Mouse (Mus musculus) splenic B cell, adult 2 months (primary cell): ENCODE measurements around the gene Nrip3.

Experiments used
- DNase-seq: peaks from one replicate; pipeline ENCODE4 v3.0.0-alpha.2; 2011; ENCODE audit warnings: low read depth, low spot score
- H3K27me3 ChIP-seq: 2 replicates; pipeline ENCODE4 v1.6.1; 2012; ENCODE audit warnings: mild to moderate bottlenecking, low read length, moderate library complexity, mixed read lengths; ENCODE audit not compliant: control insufficient read depth, poor library complexity, insufficient read depth, severe bottlenecking
- H3K36me3 ChIP-seq: 2 replicates; pipeline ENCODE4 v1.6.1; 2012; ENCODE audit warnings: mild to moderate bottlenecking, low read length, moderate library complexity, mixed read lengths; ENCODE audit not compliant: control insufficient read depth, poor library complexity, insufficient read depth, severe bottlenecking

The Nrip3 gene

DNA sequence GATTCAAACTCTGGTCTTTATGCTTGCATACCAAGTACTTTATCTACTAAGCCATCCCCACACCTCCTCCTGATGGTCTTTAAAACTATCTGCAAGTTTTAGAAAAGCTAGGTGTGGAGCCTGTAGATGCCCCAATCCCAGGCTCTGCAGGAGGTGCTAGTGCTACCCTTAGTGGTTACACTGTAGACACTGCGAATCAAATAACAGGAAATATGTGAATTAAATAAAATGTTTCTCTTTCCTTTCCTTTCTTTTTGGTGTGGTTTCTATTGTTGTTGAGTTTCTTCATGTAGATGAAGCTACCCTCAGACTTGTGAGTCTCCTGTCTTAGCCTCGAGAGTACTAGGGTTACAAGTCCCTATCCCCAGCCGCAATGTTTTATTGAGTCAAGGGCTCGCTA, 40.1 kb downstream of the Nrip3 start:
- DNase-seq: no peak
- H3K27me3 ChIP-seq: no peaks in the 10 kb centered on the region
- peaks cover 34% of the 10 kb centered on the region for H3K36me3 ChIP-seq

DNA sequence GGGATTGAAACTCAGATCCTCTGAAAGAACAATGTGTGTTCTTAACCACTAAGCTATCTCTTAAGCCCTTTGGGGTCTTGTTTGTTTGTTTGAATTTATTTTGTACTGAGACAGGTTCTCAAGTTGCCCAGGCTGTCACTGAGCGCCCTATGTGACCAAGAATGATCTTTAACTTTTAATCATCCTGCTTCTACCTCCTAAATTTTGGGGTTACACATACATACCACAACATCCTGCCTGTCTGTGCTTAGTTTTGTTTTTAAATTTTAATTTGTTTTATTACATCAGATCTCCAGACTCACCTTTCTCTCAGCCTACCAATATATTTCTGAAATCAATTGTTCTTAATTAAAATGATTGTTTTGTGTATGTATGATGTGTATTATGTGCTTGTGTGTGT, 40.8 kb downstream of the Nrip3 start:
- DNase-seq: no peak
- peaks cover 31% of the 10 kb centered on the region for H3K36me3 ChIP-seq
- no peaks in the 10 kb centered on the region for H3K27me3 ChIP-seq

DNA sequence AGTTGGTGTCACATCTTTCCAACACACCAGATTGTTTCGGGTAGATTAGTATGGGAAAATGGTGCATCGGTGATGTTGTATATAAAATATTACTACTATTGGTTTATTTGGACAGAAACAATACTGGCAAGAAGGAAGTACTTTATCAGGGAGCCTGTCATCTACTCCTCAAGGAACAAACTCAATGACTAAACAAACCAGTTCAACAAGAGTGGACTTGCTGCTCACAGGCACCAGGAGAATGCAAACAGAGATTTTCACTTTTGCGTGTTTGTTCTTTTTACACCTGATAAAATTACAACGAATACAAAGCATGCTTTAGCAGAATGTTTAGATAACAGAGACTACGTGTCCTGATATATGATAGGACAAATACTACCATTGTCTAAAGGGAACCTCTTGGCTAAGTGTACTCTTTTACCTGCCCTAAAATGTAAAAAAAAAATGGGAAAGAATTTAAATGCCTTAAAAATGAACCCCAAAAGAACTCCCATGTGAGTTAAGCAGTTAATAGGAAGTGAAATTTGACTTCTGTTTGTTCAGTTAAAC, 41.9 kb downstream of the Nrip3 start:
- no peak for DNase-seq
- Histone ChIP-seq H3K36me3 (peaks cover 29% of the 10 kb centered on the region), H3K27me3 (no peaks in the 10 kb centered on the region)

DNA sequence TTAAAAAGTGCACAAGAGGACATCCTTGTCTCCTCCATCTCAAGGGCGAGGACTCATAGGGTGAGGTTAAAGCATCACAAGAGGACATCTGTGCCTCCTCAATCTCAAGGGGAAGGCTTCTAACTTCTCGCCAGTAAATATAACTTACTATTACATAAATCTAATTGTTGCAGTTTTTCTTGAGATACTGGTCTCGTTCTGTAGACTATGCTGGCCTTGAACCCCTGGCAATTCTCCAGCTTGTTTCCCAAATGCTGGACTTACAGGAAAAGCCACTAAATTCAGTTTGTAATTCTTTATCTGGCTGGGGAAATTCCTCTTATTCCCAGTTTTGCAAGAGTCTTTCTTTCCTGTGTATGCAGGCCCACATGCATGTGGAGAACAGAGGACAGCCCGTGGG, 47.0 kb downstream of the Nrip3 start:
- H3K27me3 ChIP-seq: no peaks in the 10 kb centered on the region
- H3K36me3 ChIP-seq: peaks cover 7% of the 10 kb centered on the region; the same call in 1 of the 2 replicates
- DNase-seq: no peak

DNA sequence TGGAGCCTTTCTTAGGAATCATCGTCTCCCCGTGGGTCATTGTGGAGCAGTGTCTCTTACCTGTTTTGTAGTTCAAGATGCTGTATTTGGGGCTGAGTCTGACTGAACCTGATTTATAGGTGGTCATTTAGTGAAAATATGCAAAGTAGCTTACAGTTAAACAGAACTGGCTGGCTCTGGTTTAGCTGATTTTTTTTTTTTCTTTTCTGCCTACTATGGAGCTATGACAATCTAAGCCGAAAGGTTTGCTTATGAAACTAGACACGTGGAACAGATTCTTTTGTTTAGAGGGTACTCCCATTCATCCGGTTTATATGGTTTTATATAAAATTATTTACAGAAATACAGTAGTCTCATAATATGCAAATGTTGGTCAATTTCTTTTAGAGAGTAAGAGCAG, 50.2 kb downstream of the Nrip3 start, which contains the start of gene Ascl3:
Gene Ascl3 (minus strand): TSS at position 101 of the 400 bp plus-strand sequence.
- Histone ChIP-seq H3K27me3 (no peaks in the 10 kb centered on the region), H3K36me3 (peaks cover 2% of the 10 kb centered on the region; the same call in 1 of the 2 replicates)
- DNase-seq: no peak

DNA sequence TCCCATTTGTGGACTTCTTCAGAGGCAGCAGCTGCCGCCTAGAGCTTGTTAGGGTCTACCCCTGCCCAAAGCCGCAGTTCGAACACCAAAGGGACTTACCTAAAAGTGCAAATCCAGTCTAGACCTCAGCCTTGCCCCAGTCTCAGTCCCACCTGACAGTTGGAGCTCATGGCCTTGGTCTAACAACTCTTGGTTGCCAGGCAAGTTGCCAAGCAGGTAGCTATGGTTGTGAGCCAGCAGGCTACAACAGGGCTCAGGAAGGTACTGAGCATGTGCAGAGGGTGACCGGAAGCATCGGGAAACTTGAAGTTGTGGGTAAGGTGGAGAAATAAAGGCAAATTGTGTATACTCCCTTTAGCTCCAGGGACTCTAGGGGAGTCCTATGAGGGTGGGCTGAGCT, 58.1 kb downstream of the Nrip3 start, which contains the start of gene BC051019:
Gene BC051019 (minus strand): TSS at position 154 of the 400 bp plus-strand sequence.
- DNase-seq: no peak
- H3K27me3 ChIP-seq: no peaks in the 10 kb centered on the region
- H3K36me3 ChIP-seq: no peaks in the 10 kb centered on the region

DNA sequence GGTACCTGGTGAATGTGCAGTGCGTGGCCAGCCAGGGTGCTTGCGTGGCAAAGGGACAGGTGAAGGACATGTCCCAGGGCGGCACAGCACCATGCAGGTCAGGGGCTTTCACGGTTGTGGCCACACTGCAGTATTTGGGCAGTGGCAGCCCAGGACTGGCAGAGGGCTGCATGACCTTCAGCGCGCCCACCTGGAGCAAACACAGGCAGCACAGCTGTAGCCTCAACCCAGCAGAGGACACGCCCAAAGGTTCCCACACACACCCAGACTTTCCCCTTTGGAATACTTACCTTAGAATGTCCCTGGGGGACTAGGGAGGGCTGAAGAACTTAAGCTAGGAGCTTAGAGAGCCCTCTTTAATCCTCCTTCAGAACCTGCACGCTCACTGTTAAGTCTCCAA, 58.7 kb downstream of the Nrip3 start:
- Histone ChIP-seq H3K36me3 (no peaks in the 10 kb centered on the region), H3K27me3 (no peaks in the 10 kb centered on the region)
- DNase-seq: no peak

DNA sequence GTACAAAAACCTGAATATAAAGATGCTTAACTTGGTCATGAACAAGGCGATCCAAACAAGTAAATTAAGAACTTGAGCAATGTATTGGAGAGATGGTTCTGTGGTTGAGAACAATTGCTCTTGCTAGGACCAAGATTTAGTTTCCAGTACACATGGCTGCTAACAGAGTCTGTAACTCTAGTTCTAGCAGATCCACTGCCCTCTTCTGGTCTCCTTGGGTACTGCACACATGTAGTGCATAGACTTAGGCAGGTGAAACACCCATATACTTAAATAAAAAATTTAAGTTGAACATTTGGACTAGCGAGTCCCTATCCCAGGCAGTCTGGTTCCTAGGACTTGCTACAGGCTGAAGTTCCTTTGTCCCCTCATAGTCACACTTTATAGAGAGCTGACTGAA, 59.2 kb downstream of the Nrip3 start:
- peak; percentile 27 for DNase-seq
- Histone ChIP-seq H3K36me3 (no peaks in the 10 kb centered on the region), H3K27me3 (no peaks in the 10 kb centered on the region)

DNA sequence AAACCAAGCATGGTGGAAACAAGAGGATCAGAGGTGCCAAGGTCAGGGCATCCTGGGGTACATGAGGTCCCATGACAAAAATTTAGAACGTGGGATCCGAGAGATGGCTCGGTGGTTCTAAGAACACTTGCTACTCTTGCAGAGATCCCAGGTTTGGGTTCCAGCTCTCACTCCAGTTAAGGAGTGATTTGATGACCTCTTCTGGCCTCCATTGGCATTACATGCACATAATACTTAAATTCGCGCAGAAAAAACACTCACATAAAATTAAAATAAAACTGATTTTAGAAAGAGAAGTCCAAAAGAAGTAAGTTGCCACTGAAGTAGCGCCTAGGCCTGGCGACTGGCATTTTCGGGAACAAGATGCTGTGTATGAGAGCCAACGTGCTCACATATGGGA, 62.5 kb downstream of the Nrip3 start:
- DNase-seq: peak; percentile 19
- H3K36me3 ChIP-seq: no peaks in the 10 kb centered on the region
- no peaks in the 10 kb centered on the region for H3K27me3 ChIP-seq

DNA sequence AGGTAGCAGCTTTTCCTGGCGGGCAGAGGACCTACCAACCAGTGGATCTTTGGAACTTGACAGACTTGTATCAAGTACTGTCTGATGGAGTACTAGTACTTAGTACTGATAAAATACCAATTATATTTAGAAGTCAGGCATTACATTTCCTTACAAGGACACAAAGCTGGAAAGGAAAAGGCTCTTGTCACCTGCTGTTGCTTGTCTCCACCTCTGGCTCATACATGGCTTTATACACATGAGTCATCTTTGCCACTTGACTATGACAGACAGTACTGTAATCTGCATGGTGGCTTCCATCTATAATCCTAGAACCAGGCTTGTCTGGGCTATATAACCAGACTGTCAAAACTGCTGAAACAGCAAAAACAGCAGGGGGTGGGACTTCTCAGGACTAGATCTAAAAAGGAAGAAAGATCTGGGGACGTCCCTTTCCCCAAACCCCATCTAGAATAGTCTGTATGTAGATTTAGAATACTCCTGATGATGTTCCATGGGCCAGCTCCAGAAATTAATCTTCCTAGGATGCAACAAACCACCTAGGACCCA, 68.3 kb downstream of the Nrip3 start:
- DNase-seq: no peak
- Histone ChIP-seq H3K36me3 (peaks cover 5% of the 10 kb centered on the region; the same call in 1 of the 2 replicates), H3K27me3 (no peaks in the 10 kb centered on the region)

DNA sequence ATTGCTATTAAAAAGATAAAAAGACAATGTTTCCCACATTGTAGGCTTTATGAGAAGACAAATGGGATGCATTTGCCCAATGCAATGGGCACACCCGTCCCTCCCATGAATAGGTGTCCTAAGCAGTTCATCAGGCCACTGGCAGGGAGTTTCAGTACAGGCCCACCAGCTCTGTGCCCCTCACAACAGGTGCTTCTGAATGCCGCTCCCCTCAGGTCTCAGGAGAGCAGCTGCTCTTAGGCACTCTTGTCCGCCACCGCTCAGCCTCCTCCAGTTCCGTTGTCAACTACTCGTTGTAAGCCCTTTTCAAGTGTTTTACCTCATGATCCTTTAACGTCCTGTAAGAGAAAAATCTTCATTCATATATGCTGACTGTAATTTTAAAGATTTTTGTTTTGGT, 69.6 kb downstream of the Nrip3 start:
- Histone ChIP-seq H3K36me3 (peaks cover 8% of the 10 kb centered on the region; the same call in 1 of the 2 replicates), H3K27me3 (no peaks in the 10 kb centered on the region)
- no peak for DNase-seq

DNA sequence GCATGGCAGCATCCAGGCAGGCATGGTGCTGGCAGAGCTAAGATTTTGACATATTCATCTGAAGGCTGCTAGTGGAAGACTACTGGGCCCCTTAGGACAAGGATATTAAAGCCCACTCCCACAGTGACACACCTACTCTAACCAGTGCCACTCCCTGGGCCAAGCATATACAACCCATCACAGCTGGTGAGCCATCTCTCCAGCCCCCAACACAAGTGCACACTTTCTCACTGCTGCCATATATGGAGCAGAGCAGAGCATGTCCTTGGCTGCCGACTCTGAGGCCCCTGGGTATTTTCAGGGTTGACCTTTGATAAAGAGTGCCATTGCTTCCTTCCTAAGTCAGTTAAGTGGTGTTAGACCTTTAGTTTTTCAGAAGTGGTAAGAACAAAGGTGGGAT, 71.8 kb downstream of the Nrip3 start:
- DNase-seq: no peak
- Histone ChIP-seq H3K27me3 (no peaks in the 10 kb centered on the region), H3K36me3 (peaks cover 8% of the 10 kb centered on the region; the same call in 1 of the 2 replicates)

DNA sequence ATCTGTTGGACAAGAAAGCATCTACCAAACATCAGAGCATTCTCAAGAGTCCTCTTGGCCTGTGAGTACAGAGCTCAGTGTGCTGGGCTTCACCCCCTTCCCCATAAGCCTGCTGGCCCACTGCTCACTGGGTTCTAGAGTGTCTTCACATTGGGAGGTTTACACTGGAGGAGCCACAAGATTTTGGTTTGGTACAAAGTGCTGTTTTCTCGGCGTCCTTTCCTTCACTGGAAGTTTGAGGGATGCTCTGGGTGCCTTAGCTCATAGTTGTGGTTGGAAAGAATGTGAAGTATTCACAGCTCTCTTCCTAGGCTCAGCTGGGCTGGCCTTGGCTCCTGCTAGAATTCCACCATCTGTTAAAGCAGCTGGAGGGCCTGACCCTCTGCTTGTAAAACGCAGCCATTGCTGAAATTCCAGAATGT, 72.9 kb downstream of the Nrip3 start:
- DNase-seq: no peak
- no peaks in the 10 kb centered on the region for H3K27me3 ChIP-seq
- peaks cover 8% of the 10 kb centered on the region; the same call in 1 of the 2 replicates for H3K36me3 ChIP-seq
